Mouse (Mus musculus) erythroid progenitor cell, adult 5-6 weeks (primary cell): Measurements from ENCODE around the gene Lmo1. TPM values are rescaled to one million over a fixed set of nuclear protein-coding genes. Genes with fewer than 3 reads are reported as not detected.

Experiments
- ATAC-seq: replicated peaks from 2 replicates; pipeline ENCODE4 v1.8.0; 2016; ENCODE audit warnings: moderate number of reproducible peaks, mild to moderate bottlenecking, moderate TSS enrichment, inconsistent platforms; ENCODE audit not compliant: poor library complexity, low FRiP score, severe bottlenecking
- total RNA-seq, 2 experiments: library from RNA; stranded (forward) in 1 of 2; stranded (reverse) in 1 of 2; fragments of 150-400 nt in 1 of 2; fragments of 186-747, 209-891 nt in 1 of 2; gene quantifications; 2 replicates each; pipeline versions ENCODE4 v1.2.3 to v1.2.4; 2015 to 2017; ENCODE audit warnings: low replicate concordance in 2 of 2

The Lmo1 gene
- total RNA-seq, 2 experiments from 2014 or later, result not detected

DNA sequence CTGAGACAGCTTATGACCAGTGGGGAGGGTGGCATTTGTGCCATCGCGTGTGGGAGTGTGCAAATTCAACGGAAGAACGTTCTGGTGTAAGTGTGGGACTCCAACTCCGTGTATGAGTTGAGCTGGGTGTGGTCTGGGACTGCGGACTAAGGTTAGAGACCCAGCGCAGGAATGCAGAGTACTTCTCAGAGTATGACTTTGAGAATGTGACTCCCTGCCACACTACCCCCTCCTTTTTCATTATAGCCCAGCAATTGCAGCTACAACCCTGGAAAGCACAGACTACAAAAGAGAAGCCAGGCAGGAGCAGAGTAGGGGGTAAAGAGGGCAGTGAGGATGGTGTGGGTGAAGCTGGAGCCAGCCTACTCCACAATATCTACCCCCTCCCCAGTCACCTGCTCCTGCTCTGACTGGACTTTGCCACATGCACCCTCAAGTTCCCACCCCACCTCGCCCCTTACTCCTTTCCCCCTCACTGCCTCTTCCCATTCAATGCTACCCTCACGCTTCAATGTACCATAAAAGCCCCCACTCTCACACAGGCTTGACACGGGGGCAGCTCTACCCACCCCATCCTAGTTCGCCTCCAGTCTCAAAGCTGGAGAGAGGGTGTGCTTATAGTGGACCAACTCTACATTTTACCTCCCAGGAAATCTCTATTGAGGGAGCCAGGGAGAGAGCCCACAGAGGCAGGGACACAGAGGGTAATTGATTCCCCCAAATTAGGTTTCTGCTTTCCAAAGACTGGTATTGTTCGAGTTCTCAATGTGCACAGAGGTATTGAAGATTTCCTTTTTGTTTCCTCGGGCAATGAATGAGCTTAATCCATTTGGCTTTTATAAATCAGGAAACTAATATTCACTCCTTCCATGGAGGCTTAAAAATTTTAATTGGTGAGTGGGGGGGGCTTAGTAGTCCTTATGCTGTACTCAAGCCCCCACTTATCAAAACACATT, 941 bp upstream of the Lmo1 start:
- ATAC-seq, result no peak

GRCm38 (mm10) chr7:109174337-109174948, 564 bp downstream of the Lmo1 start:
- no peak for ATAC-seq

- no peak for ATAC-seq
Measured at GRCm38 (mm10) chr7:109171874-109172273, 3.1 kb downstream of the Lmo1 start.

GRCm38 (mm10) chr7:109170441-109170820, 4.6 kb downstream of the Lmo1 start:
- ATAC-seq, result peak; percentile 46; the same call in 1 of the 2 replicates

DNA sequence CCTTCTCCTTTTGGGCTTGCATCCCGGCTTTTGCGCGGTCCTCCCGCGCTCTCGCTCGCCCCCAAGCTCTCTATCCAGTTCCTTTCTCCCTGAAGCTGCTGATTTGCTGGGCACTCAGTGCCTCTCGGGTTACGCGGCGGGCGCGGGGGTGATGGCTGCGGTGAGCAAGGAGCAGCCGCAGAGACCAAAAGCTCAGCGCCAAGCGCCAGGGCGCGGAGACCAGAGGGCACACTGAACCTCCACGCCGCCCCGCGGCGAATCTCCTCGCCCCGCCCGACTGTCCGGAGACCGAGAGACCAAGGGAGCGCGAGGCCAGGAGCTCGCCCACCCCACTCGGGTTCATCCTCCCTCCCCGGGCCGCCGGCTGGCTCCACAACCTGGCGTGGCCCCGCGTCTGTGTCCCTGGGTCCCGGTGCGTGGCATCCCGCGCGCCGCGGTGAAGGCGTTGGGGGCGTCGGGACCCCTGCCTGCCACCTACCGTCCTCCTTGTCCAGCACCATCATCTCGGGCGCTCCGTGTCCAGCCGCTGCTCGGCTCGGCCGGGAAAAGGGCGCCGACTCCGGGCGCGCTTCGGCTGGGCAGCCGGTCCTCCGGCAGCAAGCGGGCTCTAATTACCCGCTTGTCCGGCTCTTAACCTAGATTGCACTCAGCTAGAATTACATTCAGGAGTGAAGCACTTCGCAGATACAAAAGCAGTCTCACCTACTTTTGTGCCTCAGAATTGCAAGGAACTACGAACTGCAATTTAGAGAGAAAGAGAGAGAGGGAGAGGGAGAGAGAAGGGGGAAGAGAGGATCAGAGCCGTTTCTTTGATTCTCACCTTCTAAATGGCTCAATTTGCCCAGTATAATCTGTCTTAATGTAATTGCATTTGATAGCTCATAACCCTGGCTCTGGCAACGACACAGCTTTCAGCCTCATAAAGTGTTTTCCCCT, 5.2 kb downstream of the Lmo1 start:
- ATAC-seq, result no peak

DNA sequence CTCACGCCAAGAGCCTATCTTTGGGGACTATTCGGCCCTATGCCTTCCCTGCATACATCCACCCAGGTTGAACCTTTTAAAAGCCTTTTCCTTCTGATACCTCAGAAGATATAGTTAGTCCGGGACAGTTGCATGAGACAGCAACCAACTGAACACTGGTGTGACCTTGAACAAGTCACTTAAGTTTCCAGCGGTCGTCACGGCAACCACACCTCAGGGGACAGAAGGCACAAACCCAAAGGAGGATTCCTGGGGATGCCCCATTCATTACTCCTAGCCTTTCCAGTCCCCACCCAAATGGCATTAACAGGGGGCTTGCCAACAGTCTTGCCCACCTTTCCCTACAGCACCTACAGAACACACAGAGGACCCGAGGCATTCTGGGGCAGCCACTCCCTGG, 6.3 kb downstream of the Lmo1 start:
- no peak for ATAC-seq

GRCm38 (mm10) chr7:109165931-109166585, 8.9 kb downstream of the Lmo1 start:
- no peak for ATAC-seq

DNA sequence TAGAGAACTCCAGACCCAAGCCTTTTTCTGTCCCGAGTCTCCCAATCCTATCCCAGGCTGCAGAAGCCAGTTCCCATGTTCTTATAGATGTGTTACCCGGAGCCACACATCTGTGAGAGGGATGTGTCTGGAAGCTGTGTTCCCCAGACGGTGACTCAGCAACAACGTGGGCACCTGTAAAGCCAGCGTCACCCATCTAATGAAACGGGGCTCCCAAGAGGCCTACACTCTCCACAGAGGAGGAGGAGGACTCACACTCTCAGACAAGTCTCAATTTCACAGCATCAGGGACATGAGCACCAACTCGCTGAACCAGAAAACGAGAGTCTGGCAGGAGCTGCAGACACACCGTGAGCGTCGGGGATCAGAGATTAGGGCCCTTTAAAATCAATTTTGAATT, 20.7 kb downstream of the Lmo1 start:
- ATAC-seq, result no peak

- no peak for ATAC-seq
Measured at GRCm38 (mm10) chr7:109153538-109153937, 21.5 kb downstream of the Lmo1 start.

GRCm38 (mm10) chr7:109151088-109151487, 23.9 kb downstream of the Lmo1 start:
- no peak for ATAC-seq

GRCm38 (mm10) chr7:109145211-109145610, 29.8 kb downstream of the Lmo1 start:
- ATAC-seq, result no peak

DNA sequence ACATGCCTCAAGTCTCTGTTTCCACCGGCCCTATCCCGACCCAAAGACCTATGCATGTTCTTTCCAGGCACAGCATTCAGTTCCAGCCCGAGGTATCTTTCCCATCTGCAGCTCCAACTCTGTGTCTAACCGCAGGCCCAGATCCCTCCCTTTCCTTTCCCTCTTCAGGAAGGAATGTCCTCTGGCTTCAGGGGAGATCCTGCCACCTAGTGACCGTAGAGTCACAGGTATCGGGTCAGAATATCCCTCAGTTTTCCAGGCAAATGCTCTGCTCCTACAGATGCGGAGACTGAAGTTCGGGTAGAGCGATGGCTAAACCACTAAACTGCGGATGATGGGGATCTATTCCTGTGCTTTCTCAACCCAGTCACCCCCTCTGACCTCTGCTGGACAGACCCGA, 30.3 kb downstream of the Lmo1 start:
- no peak for ATAC-seq

- ATAC-seq, result no peak
Measured at GRCm38 (mm10) chr7:109142564-109142963, 32.4 kb downstream of the Lmo1 start.

GRCm38 (mm10) chr7:109141753-109142152, 33.3 kb downstream of the Lmo1 start:
- no peak for ATAC-seq

GRCm38 (mm10) chr7:109141054-109141453, 34.0 kb downstream of the Lmo1 start:
- ATAC-seq, result no peak

- peak; percentile 76 for ATAC-seq
Measured at GRCm38 (mm10) chr7:109139405-109139804, 35.6 kb downstream of the Lmo1 start.

DNA sequence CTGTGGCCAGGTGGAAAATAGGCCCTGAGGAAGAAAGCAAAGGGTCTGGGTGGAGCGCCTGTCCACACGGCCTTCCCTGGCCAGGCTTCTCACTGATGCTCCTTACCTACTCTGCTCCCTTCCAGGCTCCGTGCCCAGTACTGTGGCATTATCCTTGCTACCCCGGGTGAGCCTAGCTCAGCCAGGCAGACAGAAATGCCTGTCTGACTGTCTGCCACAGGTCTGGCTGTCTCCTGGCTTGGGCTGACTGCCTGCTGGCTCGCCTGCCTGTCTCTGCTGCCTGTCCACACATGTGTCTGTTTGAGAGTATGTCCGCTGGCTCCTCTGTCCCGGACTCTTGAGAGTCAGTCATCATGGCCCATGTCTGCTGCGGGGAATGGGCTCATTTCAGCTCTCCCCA, 37.6 kb downstream of the Lmo1 start:
- ATAC-seq, result no peak

DNA sequence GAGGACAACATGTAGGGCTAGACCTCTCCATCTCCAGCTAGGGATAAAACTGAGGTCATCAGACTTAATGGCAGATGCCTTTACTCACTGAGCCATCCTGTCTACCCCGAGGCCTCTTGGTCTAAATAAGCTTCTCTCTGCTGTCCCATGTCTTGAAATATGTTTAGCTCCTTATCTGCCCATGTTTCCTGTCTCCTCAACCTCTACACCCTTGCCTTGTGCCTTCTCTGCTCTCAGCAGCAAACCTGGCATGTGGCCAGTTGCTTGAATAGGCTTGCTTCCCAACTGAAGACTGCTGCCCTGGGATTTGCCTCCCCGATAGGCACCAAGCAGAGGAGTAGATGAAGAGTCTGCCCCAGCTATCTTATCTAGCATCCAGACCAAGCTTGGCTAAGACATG, 43.4 kb downstream of the Lmo1 start:
- no peak for ATAC-seq

DNA sequence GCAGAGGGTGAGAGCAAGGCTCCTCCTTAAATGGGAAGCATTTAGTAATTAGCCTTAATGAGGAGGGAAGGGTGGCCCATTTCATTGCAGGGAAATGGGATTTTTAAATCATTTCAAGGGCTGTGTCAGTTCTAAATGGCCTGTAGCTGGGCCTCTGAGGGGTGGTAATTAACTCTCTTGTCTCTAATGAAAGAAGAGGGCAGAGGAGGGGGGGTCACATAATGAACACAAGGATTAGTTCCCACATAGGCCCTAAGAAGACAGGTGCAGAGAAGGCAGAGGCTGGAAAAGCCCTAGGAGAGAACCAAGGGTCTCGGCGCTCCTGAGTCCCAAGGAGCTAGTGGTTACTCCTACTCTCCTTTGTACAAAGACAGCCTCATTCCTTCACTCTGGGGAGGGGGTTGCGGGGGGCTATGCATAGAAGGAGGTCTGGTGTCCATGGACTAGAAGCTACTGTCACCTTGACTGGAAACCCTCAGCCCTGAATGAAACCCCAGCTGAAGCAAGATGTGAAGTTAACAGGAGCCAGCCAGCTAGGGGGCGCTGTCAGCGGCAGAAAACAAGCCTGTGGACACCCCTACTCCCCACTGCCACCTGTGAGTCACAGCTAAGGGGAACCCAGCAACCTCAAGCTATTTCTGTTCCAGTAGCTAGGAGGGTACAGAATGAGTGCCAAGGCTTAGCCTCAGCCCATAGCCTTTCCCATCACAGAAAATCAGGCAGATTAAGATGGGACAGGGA, 44.9 kb downstream of the Lmo1 start:
- ATAC-seq, result no peak
